Mouse (Mus musculus) thymus, postnatal 36 days (tissue): Measurements from ENCODE around the gene Scn1b.

Experiments
- DNase-seq, 2 experiments: peaks; one replicate each; pipeline ENCODE4 v3.0.0; 2022; ENCODE audit warnings: mixed read lengths in 2 of 2

The Scn1b gene

GRCm38 (mm10) chr7:31084140-31084539 is 42.7 kb downstream of the Scn1b start:
- DNase-seq: no peak

GRCm38 (mm10) chr7:31082831-31083588 is 43.8 kb downstream of the Scn1b start:
- DNase-seq: no peak

GRCm38 (mm10) chr7:31082106-31082505 is 44.7 kb downstream of the Scn1b start:
- no peak for DNase-seq

- no peak for DNase-seq
Measured at GRCm38 (mm10) chr7:31081106-31081505, 45.7 kb downstream of the Scn1b start.

GRCm38 (mm10) chr7:31080611-31081010 is 46.2 kb downstream of the Scn1b start:
- DNase-seq: no peak

GRCm38 (mm10) chr7:31079670-31080069 is 47.1 kb downstream of the Scn1b start:
- DNase-seq: no peak

GRCm38 (mm10) chr7:31077885-31078445 is 48.8 kb downstream of the Scn1b start:
- DNase-seq: peak in 1 of 2 experiments; percentile 18

- DNase-seq: no peak
Measured at GRCm38 (mm10) chr7:31077470-31077869, 49.3 kb downstream of the Scn1b start.

GRCm38 (mm10) chr7:31076492-31076891 is 50.3 kb downstream of the Scn1b start, which contains the start of gene Fxyd3:
Fxyd3 (minus strand) TSS chr7:31076704.
- no peak for DNase-seq

GRCm38 (mm10) chr7:31074713-31075069 is 52.1 kb downstream of the Scn1b start:
- DNase-seq: no peak

- no peak for DNase-seq
Measured at GRCm38 (mm10) chr7:31074061-31074712, 52.6 kb downstream of the Scn1b start.

GRCm38 (mm10) chr7:31073546-31073945 is 53.3 kb downstream of the Scn1b start:
- DNase-seq: no peak

- no peak for DNase-seq
Measured at GRCm38 (mm10) chr7:31072326-31072725, 54.5 kb downstream of the Scn1b start.

- no peak for DNase-seq
Measured at GRCm38 (mm10) chr7:31070324-31070723, 56.5 kb downstream of the Scn1b start.

GRCm38 (mm10) chr7:31069491-31069890 is 57.3 kb downstream of the Scn1b start:
- DNase-seq: no peak

GRCm38 (mm10) chr7:31067836-31068235 is 59.0 kb downstream of the Scn1b start:
- DNase-seq: no peak
